Mouse (Mus musculus) bone marrow macrophage, adult 2 months (primary cell): ENCODE data around the gene Slc41a3.

ENCODE experiments used
- CTCF ChIP-seq: IDR thresholded peaks from 2 replicates; pipeline ENCODE4 v1.5.1; 2012; ENCODE audit warnings: low read depth, mild to moderate bottlenecking, low read length, moderate library complexity
- POLR2A ChIP-seq: IDR thresholded peaks from 2 replicates; pipeline ENCODE4 v1.6.1; 2012; ENCODE audit warnings: mild to moderate bottlenecking, low read depth, low read length, borderline replicate concordance

DNA sequence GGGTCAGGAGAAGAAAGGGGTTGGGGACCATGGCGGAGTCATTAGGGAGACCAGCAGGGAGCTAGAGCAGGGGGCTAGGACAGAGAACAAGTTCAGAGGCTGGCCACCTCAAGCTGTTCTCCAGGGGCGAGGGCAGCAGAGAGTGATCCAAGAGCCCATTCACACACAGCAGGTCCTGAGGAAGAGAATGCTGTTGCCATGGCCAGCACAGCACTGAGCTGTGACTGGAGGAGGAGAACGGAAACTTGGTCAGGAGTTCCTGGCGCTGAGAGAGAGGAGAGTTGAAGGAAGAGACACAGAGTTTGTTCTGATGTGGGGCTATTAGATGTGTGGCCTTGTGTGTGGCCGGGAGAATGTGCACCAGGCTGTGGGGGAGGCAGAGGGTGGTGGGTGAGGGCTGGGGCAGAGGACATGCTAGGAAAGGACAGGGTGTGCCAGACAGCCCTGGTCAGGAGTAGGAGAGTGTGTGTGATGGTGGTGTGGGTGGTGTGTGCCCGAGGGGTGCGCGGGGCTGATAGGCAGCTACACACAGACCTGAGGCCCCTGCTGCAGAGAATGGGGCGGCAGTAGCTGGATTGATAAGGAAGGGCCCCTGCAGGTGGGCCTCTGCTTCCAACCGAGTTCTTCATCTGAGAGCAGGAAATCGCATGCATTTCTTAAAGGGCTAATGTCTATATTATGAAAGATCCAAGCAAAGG lies 18.4 kb downstream of the Slc41a3 start:
- no peak for TF ChIP-seq POLR2A
- no peak for TF ChIP-seq CTCF
